Mouse (Mus musculus): ENCODE data around the gene Olfr1206.

- TF ChIP-seq CTCF (IDR thresholded peaks at IDR 0.05; ENCODE audit: low read depth, low read length) = no peak
- no peak for TF ChIP-seq TAL1 (conservative IDR thresholded peaks at IDR 0.05; ENCODE audit: low read depth, low read length)
- TF ChIP-seq GATA1 (IDR thresholded peaks at IDR 0.05; ENCODE audit: borderline replicate concordance, low read length) = no peak
These were observed 52.0 kb downstream of the Olfr1206 start, which contains the start of gene Olfr1209 for GRCm38 (mm10) chr2:88915057-88915456.
